Mouse (Mus musculus): ENCODE measurements around the gene Scn7a.

Scn7a gene

GRCm38 (mm10) chr2:66644384-66644783, 140.3 kb downstream of the Scn7a start:
- H3K4me1 ChIP-seq (replicated peaks; ENCODE audit: low read depth, low read length), result no peaks in the 10 kb centered on the region
- no peaks in the 10 kb centered on the region for H3K36me3 ChIP-seq (ENCODE audit: insufficient read depth, low read length)
- no peaks in the 10 kb centered on the region for H3K27me3 ChIP-seq (ENCODE audit: insufficient read depth, low read length)
- TF ChIP-seq NANOG (IDR thresholded peaks at IDR 0.05; ENCODE audit: borderline replicate concordance, low read length), result no peak
- TF ChIP-seq POU5F1 (IDR thresholded peaks at IDR 0.05; ENCODE audit: borderline replicate concordance, low read length), result no peak
- peak; percentile 40 for TF ChIP-seq CTCF (conservative IDR thresholded peaks at IDR 0.05; ENCODE audit: low read length)
- H3K9me3 ChIP-seq (ENCODE audit: low read length), result no peaks in the 10 kb centered on the region
- no peak overlapping the region for H3K4me3 ChIP-seq (replicated peaks; ENCODE audit: low read length)

GRCm38 (mm10) chr2:66634580-66635359, 149.9 kb downstream of the Scn7a start, which contains the start of gene Scn9a:
Gene Scn9a, minus strand, starts transcription at chr2:66634962.
- TF ChIP-seq CTCF (conservative IDR thresholded peaks at IDR 0.05; ENCODE audit: low read length), result no peak
- no peak for TF ChIP-seq NANOG (IDR thresholded peaks at IDR 0.05; ENCODE audit: borderline replicate concordance, low read length)
- no peak for TF ChIP-seq POU5F1 (IDR thresholded peaks at IDR 0.05; ENCODE audit: borderline replicate concordance, low read length)
- Histone ChIP-seq H3K9me3 (ENCODE audit: low read length) (no peaks in the 10 kb centered on the region), H3K36me3 (ENCODE audit: insufficient read depth, low read length) (no peaks in the 10 kb centered on the region), H3K27me3 (ENCODE audit: insufficient read depth, low read length) (peaks cover 2% of the 10 kb centered on the region; the same call in 1 of the 2 replicates), H3K4me3 (replicated peaks; ENCODE audit: low read length) (peak within 1 kb of the TSS; percentile 77), H3K4me1 (replicated peaks; ENCODE audit: low read depth, low read length) (peaks cover 22% of the 10 kb centered on the region)

GRCm38 (mm10) chr2:66632728-66633127, 152.0 kb downstream of the Scn7a start:
- H3K36me3 ChIP-seq (ENCODE audit: insufficient read depth, low read length), result no peaks in the 10 kb centered on the region
- no peaks in the 10 kb centered on the region for H3K9me3 ChIP-seq (ENCODE audit: low read length)
- no peak overlapping the region for H3K4me3 ChIP-seq (replicated peaks; ENCODE audit: low read length)
- peaks cover 2% of the 10 kb centered on the region; the same call in 1 of the 2 replicates for H3K27me3 ChIP-seq (ENCODE audit: insufficient read depth, low read length)
- TF ChIP-seq CTCF (conservative IDR thresholded peaks at IDR 0.05; ENCODE audit: low read length) (no peak), NANOG (IDR thresholded peaks at IDR 0.05; ENCODE audit: borderline replicate concordance, low read length) (no peak), POU5F1 (IDR thresholded peaks at IDR 0.05; ENCODE audit: borderline replicate concordance, low read length) (no peak)
- H3K4me1 ChIP-seq (replicated peaks; ENCODE audit: low read depth, low read length), result peaks cover 22% of the 10 kb centered on the region

All from E14TG2a.4 (cell line).